Mouse (Mus musculus) lung, embryonic 16.5 days (tissue): Measurements from ENCODE around the gene Nkain4. TPM values are rescaled to one million over a fixed set of nuclear protein-coding genes. Genes with fewer than 3 reads are reported as not detected.

Source experiments
- ATAC-seq: fragments of 200-750 bp; cut with Nextera tagmentation; 2 replicates; pipeline ENCODE4 v1.8.0; 2017; ENCODE audit warnings: low read depth, mild to moderate bottlenecking, moderate library complexity
- H3K27ac ChIP-seq: fragments of 300-500 bp; sonication (generic); 2 replicates; pipeline ENCODE4 v1.5.1; 2014; ENCODE audit warnings: mild to moderate bottlenecking, control low read depth, low read length
- H3K27me3 ChIP-seq: fragments of 300-500 bp; sonication (generic); 2 replicates; pipeline ENCODE4 v1.6.1; 2014; ENCODE audit warnings: low read depth, low read length, mixed read lengths; ENCODE audit not compliant: control insufficient read depth, insufficient read depth
- H3K36me3 ChIP-seq: fragments of 300-500 bp; sonication (generic); 2 replicates; pipeline ENCODE4 v1.6.1; 2014; ENCODE audit warnings: low read length; ENCODE audit not compliant: control insufficient read depth, insufficient read depth
- H3K4me1 ChIP-seq: fragments of 300-500 bp; sonication (generic); replicated peaks from 2 replicates; pipeline ENCODE4 v1.6.1; 2014; ENCODE audit warnings: low read length, mixed read lengths; ENCODE audit not compliant: control insufficient read depth, insufficient read depth
- H3K4me2 ChIP-seq: fragments of 300-500 bp; sonication (generic); 2 replicates; pipeline ENCODE4 v1.6.1; 2014; ENCODE audit warnings: low read depth, low read length, control low read depth
- H3K4me3 ChIP-seq: fragments of 300-500 bp; sonication (generic); 2 replicates; pipeline ENCODE4 v1.5.1; 2014; ENCODE audit warnings: mild to moderate bottlenecking, low read length, control low read depth
- H3K9ac ChIP-seq: fragments of 300-500 bp; sonication (generic); 2 replicates; pipeline ENCODE4 v1.6.1; 2014; ENCODE audit warnings: low read length, control low read depth
- H3K9me3 ChIP-seq: fragments of 300-500 bp; sonication (generic); 2 replicates; pipeline ENCODE4 v1.6.1; 2016; ENCODE audit warnings: low read length; ENCODE audit not compliant: control insufficient read depth
- WGBS: fragments of 180-500 bp; shearing (Covaris S2); extraction: QIAGEN DNeasy Blood & Tissue Kit; methylation state at CpG from one replicate; pipeline ENCODE4 v1.1.7; 2014; 5-methylcytosine and 5-hydroxymethylcytosine counted together
- polyA plus RNA-seq: library from polyadenylated mRNA; unstranded; fragments of >200 nt; fragmentation: Nextera tagmentation; extraction: Ambion mirVana; gene quantifications from 2 replicates; pipeline ENCODE4 v1.2.1, GENCODE M21; 2015

The Nkain4 gene
- polyA plus RNA-seq, 1 experiment from 2014 or later = 98.4 TPM

DNA sequence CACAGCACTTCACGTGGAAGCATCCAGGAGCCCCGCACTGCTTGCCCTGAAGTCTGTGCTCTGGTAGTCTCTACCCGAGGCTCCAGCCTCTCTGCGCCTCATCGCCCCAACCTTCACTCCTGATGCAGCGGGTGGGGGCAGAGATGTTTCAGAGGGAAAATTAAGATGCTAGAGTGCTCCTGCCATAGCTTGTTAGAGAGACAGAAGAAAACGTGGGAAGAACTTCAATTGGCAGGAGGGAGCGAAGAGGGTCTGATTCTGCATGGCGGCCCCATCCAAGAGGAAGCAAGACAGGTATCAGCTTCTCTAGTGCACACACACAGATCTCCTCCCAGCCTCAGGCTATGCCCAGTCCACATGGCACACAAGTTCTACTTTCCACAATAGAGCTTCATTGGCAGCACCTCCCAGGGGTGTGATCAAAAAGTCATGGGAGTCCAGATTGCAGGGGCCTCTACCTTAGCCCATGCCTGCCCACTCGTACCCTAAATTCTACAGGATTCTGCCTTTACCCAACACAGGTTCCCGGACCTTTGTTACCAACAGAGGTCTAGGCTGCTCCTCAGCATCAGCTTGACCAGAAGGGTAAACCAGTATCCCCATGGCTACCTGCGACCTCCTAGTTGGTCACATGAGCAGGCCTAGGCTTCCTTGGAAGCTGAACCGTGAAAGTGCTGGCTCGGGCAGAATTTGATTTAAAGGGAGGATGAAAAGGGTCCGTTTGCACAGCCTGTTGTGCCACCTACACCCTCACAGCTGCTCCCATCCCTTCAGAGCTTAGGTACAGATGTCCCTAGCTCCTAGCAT lies 57.5 kb downstream of the Nkain4 start:
- no peak for ATAC-seq
- H3K27me3 ChIP-seq = peaks cover 46% of the 10 kb centered on the region
- no peak overlapping the region for H3K4me3 ChIP-seq
- no peaks in the 10 kb centered on the region for H3K9me3 ChIP-seq
- no peak overlapping the region for H3K9ac ChIP-seq
- peaks cover 15% of the 10 kb centered on the region for H3K4me1 ChIP-seq
- WGBS = 66% methylated on average over 15 of the region's 15 CpGs
- no peak overlapping the region for H3K4me2 ChIP-seq
- no peak overlapping the region for H3K27ac ChIP-seq
- H3K36me3 ChIP-seq = no peaks in the 10 kb centered on the region

DNA sequence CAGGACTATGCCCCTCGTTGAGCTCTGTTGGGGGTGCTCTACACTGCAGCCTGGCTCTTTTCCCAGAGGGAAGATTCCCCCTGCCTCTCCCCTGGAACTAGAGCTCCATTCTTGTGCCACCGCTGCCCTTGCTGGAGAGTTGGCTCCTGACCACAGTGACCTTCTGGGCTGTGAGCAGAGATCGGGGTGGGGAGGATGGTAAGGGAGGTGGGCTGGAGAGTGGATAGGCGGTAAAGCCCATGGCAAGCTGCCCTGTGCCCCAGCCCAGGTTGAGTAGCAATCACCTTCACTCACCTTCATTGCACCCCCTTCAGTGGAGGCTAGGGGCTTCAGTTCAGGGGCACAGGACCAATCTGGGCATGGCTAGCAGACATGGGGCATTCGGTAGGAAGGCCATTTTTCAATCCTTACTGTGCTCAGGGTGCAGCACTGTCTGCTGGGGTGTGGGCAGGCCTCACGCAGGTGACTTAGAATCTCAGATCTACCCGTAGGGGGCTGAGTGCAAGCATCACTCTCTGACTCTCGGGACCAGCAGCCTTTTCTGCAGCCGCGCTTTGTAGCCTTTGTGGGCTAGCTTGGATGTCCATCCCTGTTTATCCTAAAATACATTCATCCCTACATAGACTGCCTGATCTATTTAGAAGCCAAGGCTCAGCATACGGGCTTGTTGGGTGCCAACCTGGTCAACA lies 58.5 kb downstream of the Nkain4 start:
- 67% methylated on average over 11 of the region's 11 CpGs for WGBS
- no peak for ATAC-seq

DNA sequence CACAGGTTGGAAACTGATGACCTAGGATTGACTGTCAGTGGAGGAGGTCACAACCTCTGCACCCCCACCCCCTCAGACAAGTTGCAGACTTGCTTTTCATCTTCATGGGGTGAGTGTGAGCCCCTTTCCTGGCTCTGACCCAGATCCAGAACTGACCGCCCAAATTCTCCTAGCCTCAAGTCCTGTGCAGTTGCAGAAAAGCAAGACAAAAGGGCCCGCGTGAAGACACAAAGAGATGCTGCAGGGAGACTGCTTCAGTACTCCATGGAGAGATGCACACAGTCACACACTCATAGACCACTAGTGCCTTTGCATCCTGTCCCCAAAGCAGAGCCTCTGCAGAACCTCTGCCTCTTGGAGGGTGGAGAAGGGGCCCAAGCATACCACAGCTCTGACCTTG lies 59.2 kb downstream of the Nkain4 start:
- H3K27me3 ChIP-seq = peaks cover 63% of the 10 kb centered on the region
- ATAC-seq = no peak
- WGBS = 75% methylated on average over 3 of the region's 3 CpGs

More for the DNA sequence above, 58.5 kb downstream of the Nkain4 start:
- Histone ChIP-seq H3K9ac (no peak overlapping the region), H3K4me3 (no peak overlapping the region), H3K27ac (no peak overlapping the region), H3K9me3 (no peaks in the 10 kb centered on the region), H3K4me2 (no peak overlapping the region), H3K27me3 (peaks cover 57% of the 10 kb centered on the region), H3K36me3 (no peaks in the 10 kb centered on the region), H3K4me1 (peaks cover 15% of the 10 kb centered on the region)

DNA sequence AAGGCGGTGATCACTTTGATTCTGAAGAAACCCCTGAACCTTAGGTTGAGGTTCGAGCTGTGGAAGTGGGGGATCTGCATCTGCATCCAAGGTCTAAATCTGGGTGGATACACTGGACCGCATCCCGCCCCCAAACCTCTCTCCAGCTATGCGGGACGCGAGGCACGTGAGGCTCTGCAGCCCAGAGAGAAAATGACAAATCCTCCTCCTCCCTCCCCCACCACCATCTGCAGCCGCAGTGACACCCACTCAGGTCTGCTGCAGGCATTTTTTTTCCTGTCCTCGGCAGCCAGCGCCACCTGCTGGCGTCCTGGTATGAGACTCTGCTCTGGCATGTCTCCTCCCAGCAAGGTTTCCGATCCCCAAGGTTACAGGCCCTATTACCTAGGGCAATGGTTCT lies 59.8 kb downstream of the Nkain4 start:
- H3K4me2 ChIP-seq = no peak overlapping the region

More for the DNA sequence above, 59.2 kb downstream of the Nkain4 start:
- Histone ChIP-seq H3K9me3 (no peaks in the 10 kb centered on the region), H3K4me2 (no peak overlapping the region), H3K9ac (no peak overlapping the region), H3K4me1 (peaks cover 15% of the 10 kb centered on the region), H3K27ac (no peak overlapping the region), H3K4me3 (no peak overlapping the region), H3K36me3 (no peaks in the 10 kb centered on the region)

DNA sequence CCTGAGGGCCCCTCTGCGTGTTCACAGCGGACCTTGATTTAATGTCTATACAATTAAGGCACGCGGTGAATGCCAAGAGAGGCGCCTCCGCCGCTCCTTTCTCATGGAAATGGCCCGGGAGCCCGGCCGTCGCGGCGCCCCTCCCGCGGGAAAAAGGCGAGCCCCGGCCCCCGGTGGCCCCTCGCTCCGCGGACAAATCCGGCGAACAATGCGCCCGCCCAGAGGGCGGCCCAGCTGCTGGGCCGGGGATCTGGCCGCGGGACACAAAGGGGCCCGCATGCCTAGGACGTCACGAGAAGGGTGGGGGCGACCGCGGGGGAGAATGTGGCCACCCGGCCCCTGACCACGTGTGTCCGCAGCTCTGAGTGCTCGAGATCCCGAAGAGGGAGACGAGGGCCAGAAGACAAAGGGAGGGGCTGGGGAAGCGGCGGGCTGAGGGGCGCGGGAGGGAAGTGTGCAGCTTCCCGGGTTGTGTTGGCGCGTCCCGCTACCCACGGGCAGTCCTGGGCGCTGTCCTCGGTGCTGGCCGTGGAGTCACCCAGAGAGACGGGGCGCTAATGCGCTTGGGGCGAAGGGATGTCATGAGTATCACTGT lies 60.4 kb downstream of the Nkain4 start:
- Histone ChIP-seq H3K27me3 (peaks cover 75% of the 10 kb centered on the region), H3K36me3 (no peaks in the 10 kb centered on the region), H3K9me3 (no peaks in the 10 kb centered on the region), H3K27ac (no peak overlapping the region), H3K4me3 (peak overlapping the region; percentile 48), H3K4me1 (peaks cover 15% of the 10 kb centered on the region), H3K9ac (no peak overlapping the region), H3K4me2 (peak overlapping the region; percentile 67)
- WGBS = 0% methylated on average over 55 of the region's 57 CpGs
- peak; percentile 52 for ATAC-seq

More for the DNA sequence above, 59.8 kb downstream of the Nkain4 start:
- H3K27ac ChIP-seq = no peak overlapping the region
- no peaks in the 10 kb centered on the region for H3K9me3 ChIP-seq
- no peak overlapping the region for H3K9ac ChIP-seq
- H3K4me1 ChIP-seq = peaks cover 15% of the 10 kb centered on the region
- H3K4me3 ChIP-seq = peak overlapping the region; percentile 48
- no peaks in the 10 kb centered on the region for H3K36me3 ChIP-seq
- H3K27me3 ChIP-seq = peaks cover 69% of the 10 kb centered on the region
- ATAC-seq = 0 out of 2 replicates have a peak, but pooled peaks have one; percentile 11
- WGBS = under 1% methylated on average over 13 of the region's 13 CpGs

DNA sequence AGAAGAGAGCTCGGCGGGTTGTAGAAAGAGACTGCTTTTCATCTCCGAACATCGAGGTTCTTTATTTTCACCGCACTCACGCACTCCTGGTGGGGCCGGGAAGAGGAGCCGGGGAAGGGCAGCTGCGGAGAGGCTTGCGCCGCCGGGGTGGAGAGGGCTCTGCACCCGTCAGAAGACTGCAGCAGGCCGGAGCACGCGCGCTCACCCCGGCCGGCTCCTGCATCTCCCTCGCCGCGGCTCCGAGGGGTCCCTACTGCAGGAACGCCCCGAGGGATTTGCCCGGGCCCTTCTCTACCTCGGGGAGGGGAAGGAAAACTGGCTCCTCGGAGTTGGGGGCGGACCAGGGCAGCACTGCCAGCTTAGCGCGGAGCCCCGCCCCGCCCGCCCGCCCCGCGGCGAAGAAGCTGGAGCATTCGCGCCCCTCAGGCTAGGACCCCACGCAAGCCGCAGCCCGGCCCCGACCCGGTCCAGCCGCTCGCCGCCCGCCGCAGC lies 60.9 kb downstream of the Nkain4 start:
- Histone ChIP-seq H3K4me3 (peak overlapping the region; percentile 48), H3K4me1 (peaks cover 15% of the 10 kb centered on the region), H3K36me3 (no peaks in the 10 kb centered on the region), H3K9me3 (no peaks in the 10 kb centered on the region), H3K27ac (no peak overlapping the region), H3K27me3 (peaks cover 81% of the 10 kb centered on the region), H3K9ac (peak overlapping the region; percentile 19), H3K4me2 (peak overlapping the region; percentile 67)
- no peak for ATAC-seq
- under 1% methylated on average over 44 of the region's 50 CpGs for WGBS

DNA sequence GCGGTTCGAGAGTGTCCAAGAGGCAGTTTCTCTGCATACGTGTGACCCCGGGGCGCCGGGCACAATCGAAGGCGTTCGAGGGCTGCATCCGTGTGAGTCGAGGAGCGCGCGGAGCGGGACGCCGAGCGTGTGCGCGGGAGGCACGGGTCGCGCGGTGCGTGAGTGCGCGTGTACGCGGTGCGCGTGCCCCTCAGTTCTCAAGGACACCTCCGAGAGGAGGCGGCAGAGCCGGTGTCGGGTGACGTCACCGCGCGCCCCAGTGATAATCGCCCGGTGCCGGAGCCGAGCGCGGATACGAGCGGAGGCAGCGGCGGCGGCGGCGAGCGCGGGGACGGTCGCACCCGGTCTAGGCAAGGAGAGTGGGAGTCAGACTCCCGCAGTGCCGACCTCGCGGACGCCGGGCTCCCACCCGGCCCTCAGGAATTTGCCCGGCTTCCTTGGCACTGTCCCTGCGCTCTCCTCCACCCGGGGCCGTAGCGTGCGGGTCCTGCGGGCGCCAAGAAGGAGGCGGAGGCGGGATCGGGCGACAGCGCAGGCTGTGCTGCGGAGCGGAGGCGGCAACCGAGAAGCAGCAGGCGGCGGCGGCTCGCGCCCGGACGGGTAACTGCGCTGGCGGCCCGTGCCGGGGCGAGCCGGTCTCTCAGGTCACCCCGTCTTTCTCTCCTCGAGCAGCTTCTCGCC lies 61.5 kb downstream of the Nkain4 start:
- under 1% methylated on average over 89 of the region's 97 CpGs for WGBS
- H3K27ac ChIP-seq = no peak overlapping the region
- no peaks in the 10 kb centered on the region for H3K36me3 ChIP-seq
- H3K4me2 ChIP-seq = peak overlapping the region; percentile 67
- H3K9ac ChIP-seq = peak overlapping the region; percentile 19
- peaks cover 86% of the 10 kb centered on the region for H3K27me3 ChIP-seq
- H3K4me1 ChIP-seq = peaks cover 15% of the 10 kb centered on the region
- H3K4me3 ChIP-seq = peak overlapping the region; percentile 48
- no peaks in the 10 kb centered on the region for H3K9me3 ChIP-seq
- peak; percentile 6; the same call in 1 of the 2 replicates for ATAC-seq

DNA sequence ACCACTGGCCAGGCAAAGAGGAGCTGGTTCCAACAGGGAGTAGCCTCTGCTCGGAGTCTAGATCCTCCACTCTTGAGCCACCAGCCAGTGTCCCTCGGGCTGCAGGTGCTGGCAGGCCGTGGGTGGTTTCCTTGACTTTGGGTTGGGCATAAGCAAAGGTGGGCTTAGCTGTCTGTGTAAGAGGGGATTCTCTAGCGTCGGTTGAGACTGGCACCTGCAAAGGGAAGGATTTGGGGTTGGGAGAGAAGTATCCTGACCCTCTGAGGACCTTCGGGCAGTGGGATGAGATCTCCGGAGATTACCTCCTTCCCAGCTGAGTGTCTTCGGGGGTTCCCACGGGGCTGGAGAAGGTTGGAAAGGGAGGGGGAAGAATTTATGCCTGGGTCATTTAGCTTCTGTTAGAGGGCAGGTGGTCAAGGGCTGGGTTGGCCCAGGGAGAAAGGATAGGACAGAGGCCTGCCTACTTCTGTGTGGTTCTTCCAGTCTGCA lies 62.6 kb downstream of the Nkain4 start:
- ATAC-seq = no peak
- WGBS = 12% methylated on average over 9 of the region's 9 CpGs
- Histone ChIP-seq H3K4me2 (no peak overlapping the region), H3K4me1 (peaks cover 15% of the 10 kb centered on the region), H3K36me3 (no peaks in the 10 kb centered on the region), H3K9ac (no peak overlapping the region), H3K27ac (no peak overlapping the region), H3K4me3 (no peak overlapping the region), H3K27me3 (peaks cover 84% of the 10 kb centered on the region), H3K9me3 (no peaks in the 10 kb centered on the region)
